Mouse (Mus musculus) hindbrain, embryonic 12.5 days (tissue): ENCODE measurements around the gene C77080. TPM values are rescaled to one million over a fixed set of nuclear protein-coding genes. Genes with fewer than 3 reads are reported as not detected.
"Not testable (repeated sequence)": the region's sequence is repeated elsewhere in the genome, so short reads cannot be mapped to it uniquely, and the experiment has no call there.

Experiments
- ATAC-seq: fragments of 200-750 bp; cut with Nextera tagmentation; 2 replicates; pipeline ENCODE4 v1.8.0; 2017; ENCODE audit warnings: moderate TSS enrichment; ENCODE audit not compliant: low FRiP score
- H3K27ac ChIP-seq: fragments of 300-500 bp; sonication (generic); 2 replicates; pipeline ENCODE4 v1.5.1; 2016; ENCODE audit warnings: mild to moderate bottlenecking
- H3K27me3 ChIP-seq: fragments of 300-500 bp; sonication (generic); 2 replicates; pipeline ENCODE4 v1.6.1; 2016; ENCODE audit warnings: mild to moderate bottlenecking
- H3K36me3 ChIP-seq: fragments of 300-500 bp; sonication (generic); 2 replicates; pipeline ENCODE4 v1.6.1; 2016; ENCODE audit warnings: mild to moderate bottlenecking
- H3K4me1 ChIP-seq: fragments of 300-500 bp; sonication (generic); 2 replicates; pipeline ENCODE4 v1.6.1; 2016
- H3K4me2 ChIP-seq: fragments of 300-500 bp; sonication (generic); replicated peaks from 2 replicates; pipeline ENCODE4 v1.6.1; 2016; ENCODE audit warnings: mild to moderate bottlenecking
- H3K4me3 ChIP-seq: fragments of 300-500 bp; sonication (generic); 2 replicates; pipeline ENCODE4 v1.5.1; 2016; ENCODE audit warnings: mild to moderate bottlenecking
- H3K9ac ChIP-seq: fragments of 300-500 bp; sonication (generic); 2 replicates; pipeline ENCODE4 v1.6.1; 2016; ENCODE audit warnings: mild to moderate bottlenecking, moderate library complexity
- H3K9me3 ChIP-seq: fragments of 300-500 bp; sonication (generic); replicated peaks from 2 replicates; pipeline ENCODE4 v1.6.1; 2016; ENCODE audit warnings: mild to moderate bottlenecking
- WGBS: fragments of 180-500 bp; shearing (Covaris S2); methylation state at CpG from one replicate; pipeline ENCODE4 v1.1.7; 2016; 5-methylcytosine and 5-hydroxymethylcytosine counted together
- polyA plus RNA-seq: library from polyadenylated mRNA; unstranded; fragments of >200 nt; fragmentation: Nextera tagmentation; extraction: Ambion mirVana; gene quantifications from 2 replicates; pipeline ENCODE4 v1.2.1, GENCODE M21; 2016

Gene C77080
- polyA plus RNA-seq, 1 experiment from 2014 or later, result 6.0 TPM

DNA sequence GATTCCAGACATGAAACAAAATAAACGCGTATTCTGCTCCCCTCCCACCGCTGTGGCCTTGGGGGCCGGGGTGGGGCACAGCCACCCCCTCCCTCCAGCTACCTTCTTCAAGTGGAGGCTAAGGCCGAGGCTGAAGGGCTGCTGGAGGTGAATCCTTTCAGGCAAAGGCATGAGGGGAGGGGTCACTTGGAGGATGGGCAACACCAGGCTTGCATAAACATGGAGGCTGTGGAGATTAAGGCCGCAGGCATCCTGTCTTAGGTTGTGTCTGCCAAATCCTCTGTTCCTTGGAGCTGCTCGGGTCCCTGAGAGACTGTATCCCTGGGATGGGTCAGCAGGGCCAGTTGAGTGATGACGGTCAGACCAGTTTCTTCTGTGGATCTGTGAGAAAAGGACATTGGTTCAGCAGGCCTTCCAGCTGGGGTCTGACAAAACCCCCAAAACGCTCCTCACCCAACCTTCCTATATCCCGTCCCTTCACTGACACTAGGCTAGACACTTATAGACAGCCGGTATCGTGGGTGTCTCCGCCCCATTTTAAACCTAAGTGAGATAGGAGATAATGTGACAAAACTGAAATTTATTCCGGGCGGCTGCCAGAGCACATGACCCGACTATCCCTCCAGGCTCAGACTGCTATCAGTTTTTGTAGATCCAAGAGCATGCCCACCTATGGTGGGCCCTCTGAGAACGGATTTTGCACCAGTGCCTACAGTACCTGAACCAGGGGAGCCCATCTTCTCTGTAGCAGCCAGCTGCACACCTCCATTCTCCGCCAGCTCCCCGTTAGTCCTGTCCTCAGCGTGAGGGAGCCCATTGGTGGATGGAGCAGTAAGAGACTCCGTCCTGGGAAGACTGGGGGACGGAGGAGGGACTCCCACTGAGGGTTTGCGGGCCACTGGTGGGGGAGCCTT is 39.9 kb downstream of the C77080 start:
- no peak overlapping the region for H3K4me2 ChIP-seq
- peaks cover 29% of the 10 kb centered on the region for H3K4me1 ChIP-seq
- H3K27me3 ChIP-seq, result peaks cover 30% of the 10 kb centered on the region
- no peak overlapping the region for H3K27ac ChIP-seq
- peaks cover 82% of the 10 kb centered on the region for H3K36me3 ChIP-seq
- peak overlapping the region; percentile 0; the same call in 1 of the 2 replicates for H3K9ac ChIP-seq
- 77% methylated on average over 23 of the region's 23 CpGs for WGBS
- no peak for ATAC-seq
- no peaks in the 10 kb centered on the region for H3K9me3 ChIP-seq
- H3K4me3 ChIP-seq, result no peak overlapping the region

GRCm38 (mm10) chr4:129220376-129221089 is 40.7 kb downstream of the C77080 start:
- 75% methylated on average over 7 of the region's 7 CpGs for WGBS
- H3K4me3 ChIP-seq, result no peak overlapping the region

DNA sequence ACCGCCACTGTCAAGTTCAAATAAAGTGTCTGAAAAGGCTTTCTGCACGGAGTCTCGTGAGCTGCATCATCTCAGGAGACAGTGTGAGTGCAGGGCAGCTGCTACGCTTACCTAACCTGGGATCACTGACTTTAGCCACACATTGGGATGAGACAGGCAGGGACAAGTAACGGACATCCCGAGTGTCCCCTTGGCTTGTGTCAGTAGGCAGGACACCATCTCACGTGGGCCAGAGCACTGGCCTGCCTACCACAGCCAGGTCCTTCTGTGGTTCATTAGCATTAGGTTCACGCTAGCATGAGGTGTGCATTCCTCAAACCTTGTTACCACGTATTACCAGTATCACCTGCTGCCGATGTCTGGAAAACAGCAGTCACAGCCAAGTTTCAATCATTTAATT is 42.0 kb downstream of the C77080 start:
- no peak overlapping the region for H3K9ac ChIP-seq
- H3K4me1 ChIP-seq, result peaks cover 15% of the 10 kb centered on the region
- H3K9me3 ChIP-seq, result no peaks in the 10 kb centered on the region
- no peak overlapping the region for H3K4me3 ChIP-seq
- H3K27ac ChIP-seq, result no peak overlapping the region
- H3K36me3 ChIP-seq, result peaks cover 92% of the 10 kb centered on the region
- ATAC-seq, result no peak
- H3K27me3 ChIP-seq, result peaks cover 22% of the 10 kb centered on the region
- no peak overlapping the region for H3K4me2 ChIP-seq
- 88% methylated on average over 10 of the region's 10 CpGs for WGBS

More at GRCm38 (mm10) chr4:129220376-129221089, 40.7 kb downstream of the C77080 start:
- H3K9ac ChIP-seq, result no peak overlapping the region
- H3K27ac ChIP-seq, result no peak overlapping the region
- no peak overlapping the region for H3K4me2 ChIP-seq
- ATAC-seq, result no peak
- H3K4me1 ChIP-seq, result peaks cover 20% of the 10 kb centered on the region
- peaks cover 88% of the 10 kb centered on the region for H3K36me3 ChIP-seq
- no peaks in the 10 kb centered on the region for H3K9me3 ChIP-seq
- H3K27me3 ChIP-seq, result peaks cover 26% of the 10 kb centered on the region

GRCm38 (mm10) chr4:129218569-129219175 is 42.5 kb downstream of the C77080 start:
- no peak for ATAC-seq
- no peak overlapping the region for H3K4me3 ChIP-seq
- WGBS, result 81% methylated on average over 7 of the region's 7 CpGs
- H3K27ac ChIP-seq, result no peak overlapping the region
- H3K9me3 ChIP-seq, result no peaks in the 10 kb centered on the region
- peaks cover 18% of the 10 kb centered on the region for H3K27me3 ChIP-seq
- H3K4me2 ChIP-seq, result no peak overlapping the region
- no peak overlapping the region for H3K9ac ChIP-seq
- H3K4me1 ChIP-seq, result peaks cover 10% of the 10 kb centered on the region
- H3K36me3 ChIP-seq, result peaks cover 96% of the 10 kb centered on the region

DNA sequence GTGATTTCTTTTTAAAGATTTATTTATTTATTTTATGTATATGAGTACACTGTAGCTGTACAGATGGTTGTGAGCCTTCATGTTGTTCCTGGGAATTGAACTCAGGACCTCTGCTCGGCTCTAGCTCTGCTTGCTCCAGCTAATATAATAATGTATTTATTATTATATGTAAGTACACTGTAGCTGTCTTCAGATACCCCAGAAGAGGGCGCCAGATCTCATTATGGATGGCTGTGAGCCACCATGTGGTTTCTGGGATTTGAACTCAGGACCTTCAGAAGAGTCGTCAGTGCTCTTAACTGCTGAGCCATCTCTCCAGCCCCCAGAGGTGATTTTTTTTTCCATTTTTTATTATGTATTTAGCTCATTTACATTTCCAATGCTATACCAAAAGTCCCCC is 48.7 kb downstream of the C77080 start:
- H3K27me3 ChIP-seq, ATAC-seq, H3K9ac ChIP-seq, H3K27ac ChIP-seq, H3K4me3 ChIP-seq, H3K9me3 ChIP-seq, H3K4me2 ChIP-seq, H3K4me1 ChIP-seq: not testable (repeated sequence)
- H3K36me3 ChIP-seq, result peaks cover 90% of the 10 kb centered on the region
- WGBS, result 77% methylated on average over 3 of the region's 3 CpGs

DNA sequence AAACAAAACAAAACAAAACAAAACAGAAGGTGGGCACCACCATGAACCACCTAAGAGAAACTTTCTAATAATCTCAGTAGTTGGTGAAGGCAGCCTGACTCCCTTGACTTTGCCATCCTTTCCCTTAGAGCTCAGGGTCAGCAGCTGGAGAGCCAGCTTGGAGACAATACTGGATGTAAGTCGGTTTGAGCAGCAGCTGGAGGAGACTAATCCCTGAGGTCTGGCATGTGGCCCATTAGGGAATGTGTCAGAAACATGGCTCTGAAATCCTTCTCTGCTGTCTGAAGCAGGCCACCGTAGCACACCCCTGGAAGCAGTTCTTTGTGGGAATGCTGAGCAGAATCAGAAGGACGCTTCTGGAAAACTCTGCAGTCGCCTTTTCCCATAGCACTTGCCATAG is 49.7 kb downstream of the C77080 start:
- Histone ChIP-seq H3K27ac (no peak overlapping the region), H3K4me1 (no peaks in the 10 kb centered on the region), H3K9ac (no peak overlapping the region), H3K4me3 (no peak overlapping the region), H3K27me3 (no peaks in the 10 kb centered on the region), H3K36me3 (peaks cover 90% of the 10 kb centered on the region), H3K4me2 (no peak overlapping the region), H3K9me3 (no peaks in the 10 kb centered on the region)
- no peak for ATAC-seq
- 92% methylated on average over 4 of the region's 4 CpGs for WGBS

GRCm38 (mm10) chr4:129209504-129209903 is 51.7 kb downstream of the C77080 start:
- Histone ChIP-seq H3K4me3 (no peak overlapping the region), H3K9me3 (no peaks in the 10 kb centered on the region), H3K36me3 (peaks cover 89% of the 10 kb centered on the region), H3K9ac (no peak overlapping the region), H3K27me3 (no peaks in the 10 kb centered on the region), H3K4me1 (no peaks in the 10 kb centered on the region), H3K27ac (no peak overlapping the region), H3K4me2 (no peak overlapping the region)
- WGBS, result 64% methylated on average over 7 of the region's 7 CpGs
- ATAC-seq, result no peak

DNA sequence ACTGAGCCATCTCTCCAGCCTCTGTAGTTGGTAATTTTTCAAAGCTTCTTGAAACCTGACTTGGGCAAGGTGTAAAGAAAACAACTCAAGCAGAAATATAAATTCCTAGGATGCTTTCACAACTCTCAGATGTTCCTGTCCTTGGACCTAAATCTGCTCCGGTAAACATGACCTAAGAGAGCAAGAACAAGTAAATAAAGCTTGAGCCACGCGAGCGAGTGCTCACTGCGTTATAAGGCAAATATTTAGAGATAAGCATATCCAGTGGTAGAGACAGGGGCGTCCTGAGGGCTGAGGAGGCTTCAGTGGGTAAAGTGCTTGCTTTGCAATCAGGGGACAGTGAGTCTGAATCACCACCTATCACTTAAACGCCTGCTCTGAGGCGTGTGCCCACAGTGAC is 54.4 kb downstream of the C77080 start:
- no peak overlapping the region for H3K4me2 ChIP-seq
- no peaks in the 10 kb centered on the region for H3K27me3 ChIP-seq
- no peak for ATAC-seq
- no peak overlapping the region for H3K4me3 ChIP-seq
- H3K36me3 ChIP-seq, result peaks cover 88% of the 10 kb centered on the region
- H3K9ac ChIP-seq, result no peak overlapping the region
- H3K4me1 ChIP-seq, result no peaks in the 10 kb centered on the region
- no peak overlapping the region for H3K27ac ChIP-seq
- no peaks in the 10 kb centered on the region for H3K9me3 ChIP-seq
- 94% methylated on average over 8 of the region's 8 CpGs for WGBS

GRCm38 (mm10) chr4:129204655-129205054 is 56.5 kb downstream of the C77080 start:
- Histone ChIP-seq H3K27ac (no peak overlapping the region), H3K36me3 (peaks cover 88% of the 10 kb centered on the region), H3K4me2 (no peak overlapping the region), H3K27me3 (no peaks in the 10 kb centered on the region), H3K9me3 (no peaks in the 10 kb centered on the region), H3K9ac (no peak overlapping the region), H3K4me1 (no peaks in the 10 kb centered on the region), H3K4me3 (no peak overlapping the region)
- ATAC-seq, result no peak
- 95% methylated on average over 10 of the region's 10 CpGs for WGBS

GRCm38 (mm10) chr4:129197514-129197913 is 63.7 kb downstream of the C77080 start:
- no peak overlapping the region for H3K9ac ChIP-seq
- H3K4me1 ChIP-seq, result no peaks in the 10 kb centered on the region
- H3K27ac ChIP-seq, result no peak overlapping the region
- no peaks in the 10 kb centered on the region for H3K27me3 ChIP-seq
- WGBS, result 97% methylated on average over 6 of the region's 6 CpGs
- no peak for ATAC-seq
- no peaks in the 10 kb centered on the region for H3K9me3 ChIP-seq
- no peak overlapping the region for H3K4me3 ChIP-seq
- H3K4me2 ChIP-seq, result no peak overlapping the region
- peaks cover 73% of the 10 kb centered on the region for H3K36me3 ChIP-seq

- Histone ChIP-seq H3K4me2 (no peak overlapping the region), H3K27me3 (no peaks in the 10 kb centered on the region), H3K27ac (no peak overlapping the region), H3K4me1 (peaks cover 20% of the 10 kb centered on the region), H3K9ac (no peak overlapping the region), H3K4me3 (no peak overlapping the region), H3K36me3 (peaks cover 45% of the 10 kb centered on the region), H3K9me3 (no peaks in the 10 kb centered on the region)
- WGBS, result 100% methylated on average over 1 of the region's 1 CpGs
- no peak for ATAC-seq
These were observed 66.9 kb downstream of the C77080 start for GRCm38 (mm10) chr4:129194280-129194679.

- no peak overlapping the region for H3K4me3 ChIP-seq
- WGBS, result 77% methylated on average over 5 of the region's 5 CpGs
- no peak for ATAC-seq
- no peaks in the 10 kb centered on the region for H3K27me3 ChIP-seq
- H3K36me3 ChIP-seq, result peaks cover 26% of the 10 kb centered on the region
- peaks cover 28% of the 10 kb centered on the region for H3K4me1 ChIP-seq
- H3K9me3 ChIP-seq, result no peaks in the 10 kb centered on the region
- 0 out of 2 replicates have a peak overlapping the region, but pooled peaks have one; percentile 8 for H3K9ac ChIP-seq
- H3K4me2 ChIP-seq, result 0 out of 2 replicates have a peak overlapping the region, but pooled peaks have one; percentile 80
- H3K27ac ChIP-seq, result no peak overlapping the region
These were observed 69.5 kb downstream of the C77080 start for GRCm38 (mm10) chr4:129191691-129192090.
